Mouse (Mus musculus) CH12.LX (cell line): ENCODE results near the gene Pigl.

Experiments used
- CHD2 ChIP-seq: IDR thresholded peaks from 2 replicates; pipeline ENCODE4 v1.6.1; 2011; ENCODE audit warnings: low read length, improper control_type of control experiment
- CTCF ChIP-seq, 2 experiments: IDR thresholded peaks in 1 of 2; conservative IDR thresholded peaks in 1 of 2; 2 replicates each; pipeline ENCODE4 v1.5.1; 2011 to 2012; ENCODE audit warnings: low read depth in 2 of 2, low read length in 2 of 2, improper control_type of control experiment in 1 of 2, inconsistent platforms in 1 of 2, mild to moderate bottlenecking in 1 of 2, moderate library complexity in 1 of 2
- EP300 ChIP-seq: IDR thresholded peaks from 2 replicates; pipeline ENCODE4 v1.6.1; 2011; ENCODE audit warnings: low read length, improper control_type of control experiment
- GABPA ChIP-seq: IDR thresholded peaks from 2 replicates; pipeline ENCODE4 v1.6.1; 2012; ENCODE audit warnings: low read depth, low read length, improper control_type of control experiment, inconsistent platforms; ENCODE audit not compliant: insufficient replicate concordance
- JUND ChIP-seq: conservative IDR thresholded peaks from 2 replicates; pipeline ENCODE4 v1.6.1; 2011; ENCODE audit warnings: low read depth, low read length, improper control_type of control experiment
- POLR2A ChIP-seq: IDR thresholded peaks from 2 replicates; pipeline ENCODE4 v1.6.1; 2011; ENCODE audit warnings: low read depth, mild to moderate bottlenecking, improper control_type of control experiment, low read length
- RAD21 ChIP-seq: IDR thresholded peaks from 2 replicates; pipeline ENCODE4 v1.6.1; 2011; ENCODE audit warnings: low read depth, mild to moderate bottlenecking, low read length, improper control_type of control experiment, moderate library complexity
- TBP ChIP-seq: conservative IDR thresholded peaks from 2 replicates; pipeline ENCODE4 v1.6.1; 2011; ENCODE audit warnings: low read depth, low read length, improper control_type of control experiment
- USF1 ChIP-seq: IDR thresholded peaks from 2 replicates; pipeline ENCODE4 v1.6.1; 2014; ENCODE audit warnings: low read depth, mild to moderate bottlenecking, inconsistent platforms, low read length, improper control_type of control experiment
- ZC3H11A ChIP-seq: IDR thresholded peaks from 2 replicates; pipeline ENCODE4 v1.6.1; 2012; ENCODE audit warnings: low read depth, mild to moderate bottlenecking, inconsistent platforms, low read length, improper control_type of control experiment

- TF ChIP-seq USF1 (no peak), ZC3H11A (no peak), EP300 (no peak), POLR2A (no peak), JUND (no peak), CTCF (conservative IDR thresholded peaks at IDR 0.05 in 1 of 2, IDR thresholded peaks at IDR 0.05 in 1 of 2; ENCODE audit: low read depth in 2 of 2, low read length in 2 of 2) (no peak), TBP (no peak), RAD21 (no peak), CHD2 (no peak), GABPA (no peak)
Measured at GRCm38 (mm10) chr11:62466546-62466945, 8.3 kb downstream of the Pigl start.
